Mouse (Mus musculus) right cerebral cortex, postnatal 10 days (tissue): ENCODE measurements around the gene Smim14.
"Not testable (repeated sequence)": the region's sequence is repeated elsewhere in the genome, so short reads cannot be mapped to it uniquely, and the experiment has no call there.

ENCODE experiments used
- DNase-seq, 2 experiments: peaks; one replicate each; pipeline ENCODE4 v3.0.0; 2021; ENCODE audit warnings: low spot score in 2 of 2

Gene Smim14

DNA sequence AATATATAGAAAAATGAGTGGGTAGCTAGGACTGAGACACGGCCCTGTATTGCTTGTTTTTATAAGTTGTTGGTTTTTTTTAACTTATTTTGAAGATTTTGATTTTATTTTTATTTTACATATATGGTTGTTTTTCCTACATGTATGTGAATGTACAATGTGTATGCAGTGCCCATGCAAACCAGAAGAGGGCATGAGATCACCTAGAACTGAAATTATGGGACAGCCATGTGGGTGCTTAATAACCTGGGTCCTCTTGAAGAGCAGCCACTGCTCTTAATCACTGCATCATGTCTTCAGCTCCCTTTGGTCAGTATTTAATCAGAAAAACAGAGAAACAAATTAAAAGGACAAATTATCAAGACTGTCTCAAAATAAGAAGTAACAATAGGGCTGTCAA lies 15.2 kb downstream of the Smim14 start:
- no peak for DNase-seq

DNA sequence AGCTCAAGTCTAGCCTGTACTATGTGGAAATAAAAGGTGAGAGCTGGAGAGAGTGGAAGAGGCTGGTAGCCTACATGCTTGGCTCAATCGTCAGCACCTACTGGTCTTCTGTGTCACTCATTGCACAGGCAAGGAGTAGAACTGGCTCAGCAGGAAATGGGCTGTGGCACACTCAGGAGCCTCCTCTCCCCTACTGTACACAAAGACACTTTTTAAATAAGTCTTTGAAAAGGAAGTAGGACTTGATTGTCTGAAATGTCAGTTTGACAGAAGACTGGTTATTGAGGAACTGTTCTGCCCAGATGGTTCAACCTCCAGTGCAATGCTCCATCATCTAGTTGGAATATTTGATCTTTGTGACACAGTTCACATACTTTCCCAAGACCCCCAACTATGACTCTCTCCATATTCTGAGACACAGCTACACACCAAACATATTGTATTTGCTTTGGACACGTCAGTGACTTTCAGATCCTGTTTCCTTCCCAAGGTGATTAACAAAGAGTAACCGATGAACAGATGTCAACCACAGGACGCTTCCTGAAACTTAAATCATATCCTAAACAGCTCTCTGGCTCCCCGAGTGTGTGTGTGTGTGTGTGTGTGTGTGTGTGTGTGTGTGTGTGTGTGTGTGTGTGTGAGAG lies 22.2 kb downstream of the Smim14 start:
- no peak for DNase-seq

DNA sequence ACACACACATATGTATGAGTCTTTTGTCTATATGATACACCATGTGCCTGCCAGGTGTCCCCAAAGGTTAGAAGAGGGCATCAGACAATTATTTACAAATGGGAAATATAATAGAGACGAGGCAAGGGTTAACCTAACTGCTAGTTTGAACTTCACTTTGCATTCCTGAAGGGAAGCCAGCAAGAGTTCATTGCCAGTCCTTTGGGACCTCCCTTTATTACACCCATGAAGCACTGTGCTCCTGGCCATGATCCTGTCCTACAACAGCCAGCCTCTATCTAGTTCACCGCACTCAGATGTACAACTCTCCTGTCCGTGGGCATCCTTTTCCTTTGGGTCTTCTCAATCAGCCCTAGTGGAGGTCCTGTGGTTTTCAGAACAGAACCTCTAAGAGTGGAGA lies 23.5 kb downstream of the Smim14 start:
- no peak for DNase-seq

DNA sequence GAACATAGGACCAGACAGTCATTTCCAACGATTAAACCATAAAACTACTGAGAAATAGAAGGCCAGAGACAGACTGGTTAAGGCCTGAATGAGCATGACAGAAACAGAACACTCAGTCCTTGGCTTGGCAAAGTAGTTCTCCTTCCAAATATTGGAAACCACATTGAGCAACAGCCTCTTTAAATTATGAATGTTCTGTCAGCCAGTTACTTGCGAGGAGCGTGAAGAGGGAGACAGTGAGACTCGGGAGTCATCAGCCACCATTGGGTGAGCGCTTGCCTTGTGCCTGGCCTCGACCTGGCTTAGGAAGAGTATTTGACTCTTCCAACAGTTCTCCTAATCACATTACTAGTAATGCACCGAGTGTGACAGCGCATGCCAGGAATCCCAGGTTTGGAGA lies 28.6 kb downstream of the Smim14 start:
- no peak for DNase-seq

DNA sequence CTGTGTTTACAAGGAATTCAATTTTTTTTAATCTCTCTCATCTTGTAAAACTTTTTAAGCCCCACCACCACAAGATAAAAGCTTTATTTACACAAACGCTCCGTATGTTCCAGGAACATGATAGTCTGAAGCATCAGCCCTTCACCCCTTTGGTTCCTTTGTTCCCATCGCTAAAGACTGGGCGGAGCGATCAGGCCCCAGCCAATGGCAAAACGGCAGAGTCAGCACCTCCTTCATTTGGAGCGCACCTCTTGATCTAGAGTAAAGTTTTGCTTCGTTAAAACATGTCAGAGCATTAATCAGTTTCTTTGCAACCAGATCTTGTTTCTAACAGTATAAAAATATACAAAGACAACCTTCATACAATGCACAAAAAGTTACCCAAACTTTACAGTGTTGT lies 31.2 kb downstream of the Smim14 start:
- DNase-seq = no peak

DNA sequence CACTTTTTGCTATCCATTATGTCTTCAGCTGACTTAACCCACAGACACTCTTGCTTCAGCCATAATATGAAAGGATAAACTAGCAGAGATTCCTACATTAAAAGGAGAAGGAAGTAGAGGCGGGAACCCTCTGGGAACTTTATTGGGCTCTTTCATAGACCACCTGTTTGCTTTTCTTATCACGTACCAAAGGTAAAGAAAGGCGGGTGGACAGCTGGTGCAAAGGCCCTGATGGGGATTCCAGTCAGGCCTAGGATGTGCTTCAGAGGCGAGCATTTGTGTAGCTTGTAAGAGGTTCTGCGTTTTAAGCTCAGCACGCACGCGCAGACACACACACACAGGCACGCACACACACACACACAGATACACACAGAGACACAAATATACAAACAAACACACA lies 35.6 kb downstream of the Smim14 start:
- no peak for DNase-seq

DNA sequence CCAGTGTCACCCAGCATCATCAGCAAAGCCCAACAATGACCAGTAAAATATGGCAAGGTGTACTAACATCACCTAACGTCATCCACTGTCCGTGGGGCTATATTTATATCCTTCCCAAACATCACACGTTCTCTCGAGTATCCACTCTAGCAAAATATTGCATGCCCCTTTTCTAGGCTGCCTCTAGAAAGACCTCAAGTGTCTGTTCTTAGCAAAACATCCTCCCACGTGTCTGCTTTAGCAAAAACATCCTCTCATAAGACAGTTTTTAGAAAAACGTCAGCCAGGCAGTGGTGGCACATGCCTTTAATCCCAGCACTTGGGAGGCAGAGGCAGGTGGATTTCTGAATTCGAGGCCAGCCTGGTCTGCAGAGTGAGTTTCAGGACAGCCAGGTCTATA lies 36.8 kb downstream of the Smim14 start:
- DNase-seq = no peak

DNA sequence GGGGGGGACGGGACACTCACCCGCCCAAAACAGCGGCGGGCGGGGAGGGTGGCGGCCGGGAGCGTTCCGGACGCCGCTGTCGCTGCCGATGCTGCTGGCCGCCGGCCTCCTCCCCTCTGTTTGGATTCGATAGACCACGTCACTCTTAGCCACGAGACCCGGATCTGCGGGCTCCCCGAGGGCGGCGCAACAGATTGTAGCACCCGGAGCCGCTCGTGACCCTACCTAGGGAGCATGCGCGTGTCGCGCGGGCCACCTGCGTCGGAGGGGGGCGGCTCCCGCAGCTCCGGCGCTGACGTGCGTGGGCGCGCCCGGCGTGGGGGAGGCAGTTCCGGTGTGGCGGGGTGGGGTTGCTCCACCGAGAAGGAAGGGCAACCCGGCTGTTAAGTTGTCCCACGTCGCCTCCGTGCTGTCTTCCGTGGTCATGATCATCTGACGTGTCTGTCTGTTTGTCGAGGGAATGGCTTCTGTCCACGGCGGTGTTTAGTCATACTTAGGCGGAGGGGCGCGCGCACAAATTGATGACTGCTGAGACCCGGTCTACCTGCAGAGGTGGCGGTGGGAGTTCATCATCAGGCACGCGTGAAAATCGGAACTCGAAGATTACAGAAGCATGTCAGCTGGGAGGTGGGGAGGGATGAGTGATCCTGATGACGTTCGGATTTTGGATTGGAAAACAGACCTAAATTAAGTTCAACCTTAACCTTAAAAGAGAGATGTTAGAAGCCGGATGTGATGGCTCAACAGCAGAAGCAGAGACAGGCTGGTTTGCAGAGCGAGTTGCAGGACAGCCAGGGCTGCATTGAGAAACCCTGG lies 44.1 kb downstream of the Smim14 start, which contains the start of gene Gm43552:
Gm43552 (minus strand) TSS at position 118 of the 816 bp plus-strand sequence.
- peak; percentile 97 to 98 for DNase-seq

DNA sequence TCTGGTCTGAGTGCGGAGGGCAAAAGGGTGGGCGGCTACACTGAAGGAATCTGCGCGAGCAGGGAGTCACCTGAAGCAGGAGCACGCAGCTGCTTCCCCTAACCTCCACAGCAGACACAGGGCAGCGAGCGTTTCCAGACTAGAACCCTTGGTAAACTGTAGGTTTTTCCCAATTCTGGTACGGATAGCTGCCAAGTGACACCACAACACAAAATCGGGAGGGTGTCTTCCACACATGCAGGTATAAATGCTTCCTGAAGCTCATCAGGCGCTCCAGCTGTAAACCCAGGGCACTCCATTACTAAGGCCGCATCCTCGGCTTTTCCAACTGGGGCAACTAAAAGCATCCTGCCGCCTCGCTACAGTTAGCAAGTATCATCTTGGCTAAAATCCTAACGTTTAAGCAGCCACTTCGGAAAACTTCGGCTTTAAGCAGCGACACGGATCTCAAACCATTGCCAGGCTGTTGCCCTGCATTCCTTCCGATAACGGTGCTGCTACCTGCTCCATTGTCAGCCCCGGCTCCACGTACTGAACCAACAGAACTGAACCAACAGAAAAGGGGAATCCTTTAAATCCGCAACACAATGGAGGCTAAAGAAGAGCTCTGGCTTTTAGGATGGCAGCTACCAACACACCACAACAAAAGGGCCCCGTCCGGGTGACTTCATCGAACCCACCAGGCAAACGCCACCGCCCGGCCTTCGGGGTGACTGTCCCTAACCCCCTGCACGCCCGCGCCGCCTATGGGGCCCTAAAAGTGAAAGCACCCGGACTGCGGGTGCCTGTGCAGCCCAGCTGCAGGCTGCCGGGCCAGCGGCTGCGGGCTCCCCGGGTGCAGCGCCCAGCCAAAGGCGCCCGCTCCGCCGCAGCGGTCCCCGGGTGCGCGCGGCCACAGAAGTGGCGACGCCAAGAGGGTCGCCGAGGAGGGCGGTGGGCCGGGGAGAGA lies 44.9 kb downstream of the Smim14 start:
- peak; percentile 75 to 77 for DNase-seq

DNA sequence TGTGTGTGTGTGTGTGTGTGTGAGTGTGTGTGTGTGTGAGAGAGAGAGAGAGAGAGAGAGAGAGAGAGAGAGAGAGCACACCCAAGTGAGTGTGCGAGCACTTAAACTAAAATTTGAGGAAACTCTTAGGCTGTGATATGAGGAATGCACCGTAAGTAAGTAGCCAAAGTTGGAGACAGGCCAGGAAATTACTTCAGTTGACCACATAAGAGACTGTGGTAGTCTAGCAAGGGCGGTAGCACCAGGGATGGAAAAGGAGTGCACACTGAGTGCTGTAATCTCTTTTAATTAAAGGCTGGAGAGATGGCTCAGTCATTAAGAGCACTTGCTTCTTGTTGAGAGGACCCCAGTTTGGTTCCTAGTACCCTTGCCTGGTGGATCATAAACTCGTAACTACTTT lies 47.2 kb downstream of the Smim14 start:
- no peak for DNase-seq

DNA sequence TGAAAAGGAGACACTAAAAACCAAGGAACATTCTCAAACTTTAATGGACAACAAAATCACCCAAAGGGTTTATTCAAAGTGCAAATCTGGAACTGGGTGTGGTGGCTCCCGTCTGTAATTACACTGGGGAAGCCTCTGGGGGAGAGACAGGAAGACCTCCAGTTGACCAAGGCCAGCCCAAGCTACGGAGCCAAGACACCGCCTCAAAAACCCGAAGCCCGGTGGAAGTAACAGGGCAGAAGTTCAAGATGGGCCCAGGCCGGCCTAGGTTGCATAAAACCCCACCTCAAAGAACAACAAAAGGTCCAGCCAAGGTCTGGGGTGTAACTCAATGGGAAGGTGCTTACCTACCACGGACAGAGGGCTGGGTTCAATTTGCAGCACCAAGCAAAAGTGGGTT lies 48.3 kb downstream of the Smim14 start:
- DNase-seq = no peak

DNA sequence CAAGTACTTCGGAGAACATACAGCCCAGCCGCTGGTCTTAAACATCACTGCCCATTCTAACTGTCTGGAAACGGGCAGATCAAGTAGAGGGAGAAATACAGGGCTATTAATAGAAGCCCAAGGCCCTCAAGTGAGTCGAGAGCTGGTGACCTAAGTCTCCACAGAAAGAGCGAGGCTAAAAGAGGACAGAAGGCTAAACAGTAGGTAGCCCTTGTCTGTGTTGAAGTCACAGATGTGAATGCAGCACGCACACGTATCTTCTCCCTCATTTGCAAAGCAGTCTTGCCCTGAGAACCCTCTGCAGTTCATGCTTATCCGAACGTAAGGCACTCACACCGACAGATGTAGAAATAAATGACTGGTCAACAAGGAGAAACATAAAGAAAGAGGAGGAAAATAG lies 49.6 kb downstream of the Smim14 start:
- DNase-seq = no peak

DNA sequence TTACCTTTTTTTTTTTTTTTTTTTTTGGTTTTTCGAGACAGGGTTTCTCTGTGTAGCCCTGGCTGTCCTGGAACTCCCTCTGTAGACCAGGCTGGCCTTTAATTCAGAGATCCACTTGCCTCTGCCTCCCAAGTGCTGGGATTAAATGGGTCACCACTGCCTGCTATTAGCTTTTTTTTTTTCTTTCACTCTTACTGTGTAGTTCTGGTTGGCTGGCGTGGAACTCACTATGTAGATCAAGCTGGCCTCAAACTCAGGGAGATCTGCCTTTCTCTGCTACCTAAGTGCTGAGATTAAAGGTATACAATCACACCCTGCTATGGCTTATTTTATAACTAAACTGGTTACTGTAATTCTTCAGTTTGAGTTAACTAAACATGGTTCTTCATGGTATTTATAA lies 50.5 kb downstream of the Smim14 start:
- DNase-seq = no peak

DNA sequence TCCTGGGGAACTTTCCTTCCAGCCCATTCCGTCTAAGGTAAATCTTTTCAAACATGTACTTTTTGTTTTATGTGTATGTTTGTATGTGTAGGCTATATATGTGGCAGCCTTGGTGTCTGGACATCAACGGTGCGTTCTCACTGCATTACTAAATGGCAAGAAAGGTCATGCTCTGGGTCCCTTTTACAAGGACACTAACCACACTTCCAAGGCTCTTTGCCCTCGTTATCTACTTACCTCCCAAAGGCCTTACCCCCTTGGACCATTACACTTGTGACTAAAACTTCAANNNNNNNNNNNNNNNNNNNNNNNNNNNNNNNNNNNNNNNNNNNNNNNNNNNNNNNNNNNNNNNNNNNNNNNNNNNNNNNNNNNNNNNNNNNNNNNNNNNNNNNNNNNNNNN lies 54.0 kb downstream of the Smim14 start:
- no peak for DNase-seq

DNA sequence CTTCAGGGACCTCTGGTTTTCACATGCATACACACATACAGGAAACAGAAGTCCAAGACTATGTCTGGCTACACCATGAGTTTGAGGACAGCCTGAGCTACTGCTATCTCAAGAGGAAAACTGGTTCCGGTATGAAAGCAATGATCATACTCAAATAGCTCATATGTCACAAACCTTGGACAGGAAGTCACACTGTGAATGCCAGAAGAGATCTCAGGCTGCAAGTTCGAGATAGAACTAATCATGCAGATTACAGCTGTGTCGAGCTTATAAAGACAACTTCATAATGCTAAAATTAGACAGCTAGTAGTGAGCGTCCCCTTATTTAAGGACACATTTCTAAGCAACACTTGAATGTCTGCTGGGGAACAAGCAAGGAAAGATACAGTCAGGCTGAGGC lies 56.5 kb downstream of the Smim14 start:
- no peak for DNase-seq

DNA sequence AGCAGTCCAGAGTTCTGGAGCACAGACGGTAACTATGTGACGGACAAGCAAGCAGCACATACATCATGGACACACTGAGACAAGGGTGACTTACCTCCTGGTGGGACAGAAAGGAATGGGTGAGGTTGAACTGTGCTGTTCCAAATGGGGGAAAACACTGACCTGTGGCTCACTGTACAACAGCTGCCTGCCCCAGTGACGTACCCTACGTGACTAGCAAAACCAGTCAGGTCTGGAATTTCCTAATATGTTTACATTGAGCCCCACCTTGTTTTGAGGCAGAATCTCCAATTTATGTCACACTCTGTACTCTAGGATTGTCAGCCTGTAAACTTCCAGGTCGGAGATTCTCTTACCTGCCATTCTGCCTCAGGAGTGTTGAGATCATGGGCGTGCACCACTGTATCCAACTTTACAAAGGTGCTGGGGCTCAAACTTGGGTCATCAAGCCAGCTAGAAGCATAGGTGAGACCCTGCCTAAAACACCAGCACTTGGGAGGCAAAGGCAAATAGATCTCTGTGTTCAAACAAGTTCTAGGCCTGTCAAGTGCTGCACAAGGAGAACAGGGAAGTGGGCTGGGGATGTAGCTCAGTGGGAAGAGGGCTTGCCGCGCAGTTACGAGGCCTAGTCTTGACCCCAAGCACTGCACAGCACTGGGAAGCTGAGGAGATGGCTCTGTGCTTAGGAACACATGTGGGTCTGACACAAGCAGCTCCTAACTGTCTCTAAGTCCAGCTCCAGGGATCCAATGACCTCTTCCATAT lies 57.1 kb downstream of the Smim14 start:
- DNase-seq = no peak

DNA sequence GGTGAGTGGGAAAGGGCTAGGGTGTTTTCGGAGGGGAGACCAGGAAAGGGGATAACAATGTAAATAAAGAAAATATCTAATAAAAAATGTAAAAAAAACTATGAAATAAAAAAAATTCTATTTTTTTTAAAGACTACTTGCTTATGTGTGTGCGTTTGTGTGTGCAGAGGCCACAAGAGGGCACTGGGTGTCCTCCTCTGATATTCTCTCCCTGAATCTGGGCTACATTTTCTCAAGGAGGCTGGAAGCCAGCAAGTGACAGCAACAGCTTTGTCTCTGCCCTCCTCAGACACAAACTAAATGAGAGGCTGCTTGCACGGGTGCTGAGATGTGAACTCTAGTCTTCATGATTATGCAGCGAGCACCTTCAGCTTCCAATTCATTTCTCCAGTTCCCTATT lies 58.8 kb downstream of the Smim14 start:
- DNase-seq = peak; percentile 37 to 44

DNA sequence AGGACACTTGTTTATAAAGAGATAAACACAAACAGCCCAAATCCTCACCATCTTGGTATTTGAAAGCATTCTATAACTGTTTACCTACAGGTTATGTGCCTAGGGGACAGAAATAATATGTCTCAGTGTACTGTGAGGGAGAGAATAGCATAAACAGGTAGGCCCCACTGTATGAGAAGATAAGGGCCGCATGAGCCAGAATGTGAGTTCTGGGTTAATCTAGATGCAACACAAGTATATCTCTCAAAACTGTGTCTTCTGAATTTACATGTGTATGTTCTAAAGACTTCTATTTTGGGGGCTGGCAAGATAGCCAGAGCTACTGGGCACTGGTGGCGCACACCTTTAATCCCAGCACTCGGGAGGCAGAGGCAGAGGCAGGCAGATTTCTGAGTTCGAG lies 60.2 kb downstream of the Smim14 start:
- not testable (repeated sequence) for DNase-seq

DNA sequence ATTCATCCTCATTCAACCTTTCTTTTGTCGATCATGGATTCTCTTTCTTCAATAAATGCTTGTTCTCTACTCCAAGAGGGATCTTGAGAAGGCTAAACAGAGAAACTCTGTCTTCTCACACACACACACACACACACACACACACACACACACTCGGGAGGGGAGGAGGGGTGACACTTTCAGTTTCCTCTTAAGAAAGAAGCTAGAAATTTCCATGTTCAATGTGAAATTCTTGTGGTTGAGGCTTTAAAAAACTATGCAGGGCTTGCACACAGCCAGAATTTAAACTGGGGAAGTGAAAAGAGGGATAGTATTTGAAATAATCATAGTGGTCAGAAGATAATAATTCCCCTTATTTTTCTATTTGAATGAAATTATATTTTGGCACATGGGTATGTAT lies 61.2 kb downstream of the Smim14 start:
- DNase-seq = peak in 1 of 2 experiments; percentile 49

DNA sequence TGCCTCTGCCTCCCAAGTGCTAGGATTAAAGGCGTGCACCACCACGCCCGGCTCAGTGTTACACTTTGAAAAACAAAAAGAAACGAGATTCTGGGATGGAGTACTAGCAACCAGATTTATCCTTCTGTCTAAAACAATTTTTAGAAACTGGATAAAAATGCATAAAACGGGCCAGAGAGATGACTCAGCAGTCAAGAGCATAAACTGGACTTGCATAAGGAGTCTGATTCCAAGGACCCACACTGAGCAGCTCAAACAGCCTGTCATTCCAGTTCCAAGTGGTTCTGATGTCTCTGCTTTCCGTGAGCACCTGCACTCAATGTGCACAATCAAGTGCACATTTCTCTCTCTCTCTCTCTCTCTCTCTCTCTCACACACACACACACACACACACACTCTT lies 67.2 kb downstream of the Smim14 start:
- DNase-seq = no peak

DNA sequence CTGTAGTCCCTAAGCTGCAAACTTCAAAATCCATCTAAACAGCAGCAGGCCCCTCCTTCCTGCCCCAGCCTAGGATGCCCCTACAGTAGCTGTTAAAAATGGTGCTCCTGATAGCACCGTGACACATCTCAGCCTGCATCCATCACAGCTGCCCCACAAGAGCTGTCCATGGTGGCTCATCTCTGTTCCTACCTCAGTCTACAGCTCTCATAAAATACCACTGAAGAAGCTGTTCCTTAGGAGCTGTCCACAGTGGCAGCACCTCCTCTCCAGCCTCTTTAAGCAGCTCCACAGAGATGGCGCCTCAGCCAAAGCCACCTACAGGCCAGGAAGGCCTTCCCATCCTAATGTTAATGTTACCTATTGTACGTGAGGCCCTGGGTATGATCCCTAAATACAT lies 70.1 kb downstream of the Smim14 start:
- DNase-seq = no peak

DNA sequence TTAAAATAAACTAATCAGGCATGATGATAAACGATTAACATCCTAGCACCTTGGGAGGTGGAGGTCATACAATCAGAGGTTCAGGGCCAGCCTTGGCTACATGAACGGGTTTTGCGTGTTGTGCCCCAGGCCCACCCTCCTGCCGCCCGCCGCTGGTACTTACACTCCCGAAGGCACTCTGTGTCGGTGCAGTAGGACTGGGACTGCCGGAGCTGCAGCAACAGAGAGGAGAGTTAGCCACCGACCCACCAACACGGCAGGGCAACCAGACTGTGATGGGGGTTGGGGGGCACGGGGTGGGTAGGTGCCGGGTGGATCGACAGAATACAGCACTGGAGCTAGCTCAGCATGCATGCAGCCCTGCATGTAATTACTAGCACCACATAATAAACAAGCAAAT lies 76.6 kb downstream of the Smim14 start:
- DNase-seq = no peak
